Mouse (Mus musculus) megakaryocyte progenitor cell, adult 5-6 weeks (primary cell): Measurements from ENCODE around the gene Mst1r. TPM values are rescaled to one million over a fixed set of nuclear protein-coding genes. Genes with fewer than 3 reads are reported as not detected.

ENCODE experiments used
- ATAC-seq: replicated peaks from 2 replicates; pipeline ENCODE4 v1.8.0; 2016; ENCODE audit warnings: mild to moderate bottlenecking, moderate TSS enrichment, inconsistent platforms; ENCODE audit not compliant: poor library complexity
- total RNA-seq, 2 experiments: library from RNA; stranded (forward) in 1 of 2; stranded (reverse) in 1 of 2; fragments of 157-497, 149-512 nt in 1 of 2; fragments of 200-1000 nt in 1 of 2; gene quantifications; 2 replicates each; pipeline versions ENCODE4 v1.2.3 to v1.2.4; 2015 to 2017

The Mst1r gene
- 0.22 TPM in 1 of 2 replicates, not detected in the other for total RNA-seq (2015)
- 0.07 TPM in 1 of 2 replicates, not detected in the other for total RNA-seq (2017)

DNA sequence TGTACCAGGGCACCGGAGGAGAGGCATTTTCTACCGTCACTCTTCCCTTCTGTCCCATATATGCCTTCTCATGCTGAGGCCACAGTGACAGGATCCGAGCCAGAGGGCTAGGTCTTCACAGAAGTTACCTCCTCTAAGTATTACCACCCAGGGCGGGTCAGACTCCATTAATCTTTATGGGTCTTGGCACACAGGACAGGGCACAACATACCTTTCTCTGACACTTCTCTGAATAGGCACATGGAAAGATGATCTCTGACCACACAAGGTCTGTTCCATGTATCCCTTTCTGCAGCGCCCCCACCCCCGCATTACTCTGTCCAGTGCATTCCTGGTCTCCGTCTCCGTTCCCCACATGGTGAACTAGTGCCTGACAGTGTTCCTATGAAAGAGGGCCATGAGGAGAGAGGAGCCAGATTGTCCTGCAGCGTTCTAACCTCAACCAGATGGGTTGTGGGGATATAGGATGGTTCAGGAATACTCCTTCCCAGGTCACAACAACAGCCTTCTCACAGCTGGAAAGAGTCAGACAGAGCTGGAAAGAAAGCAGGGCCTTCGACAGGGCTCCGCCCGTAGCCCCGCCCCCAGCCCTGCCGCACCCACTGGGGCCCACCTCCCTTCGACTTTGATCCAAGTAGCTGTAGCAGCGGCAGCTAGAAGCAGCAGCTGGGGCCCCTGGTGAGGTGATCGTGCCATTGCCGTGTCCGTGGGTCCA is at the start of gene Mst1r:
Mst1r (plus strand) TSS at position 622 of the 715 bp plus-strand sequence.
- peak; percentile 51 for ATAC-seq

DNA sequence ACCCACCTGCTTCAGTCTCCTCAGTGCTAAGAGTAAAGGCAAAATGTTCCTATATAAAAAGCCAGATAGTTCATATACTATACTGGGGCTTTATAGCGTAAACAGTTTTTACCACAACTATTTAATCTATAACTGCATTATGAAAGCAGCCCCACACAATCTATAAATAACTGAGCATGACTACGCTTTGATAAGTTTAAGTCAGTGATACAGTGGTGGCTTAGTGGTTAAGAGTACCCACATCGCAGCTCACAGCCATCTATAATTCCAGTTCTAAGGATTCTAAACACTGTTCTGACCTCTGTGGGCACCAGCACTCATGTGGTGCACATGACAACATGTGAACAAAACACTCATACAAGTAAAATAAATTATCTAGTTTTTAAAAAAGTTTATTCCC is 48.3 kb upstream of the Mst1r start:
- peak; percentile 95 for ATAC-seq

DNA sequence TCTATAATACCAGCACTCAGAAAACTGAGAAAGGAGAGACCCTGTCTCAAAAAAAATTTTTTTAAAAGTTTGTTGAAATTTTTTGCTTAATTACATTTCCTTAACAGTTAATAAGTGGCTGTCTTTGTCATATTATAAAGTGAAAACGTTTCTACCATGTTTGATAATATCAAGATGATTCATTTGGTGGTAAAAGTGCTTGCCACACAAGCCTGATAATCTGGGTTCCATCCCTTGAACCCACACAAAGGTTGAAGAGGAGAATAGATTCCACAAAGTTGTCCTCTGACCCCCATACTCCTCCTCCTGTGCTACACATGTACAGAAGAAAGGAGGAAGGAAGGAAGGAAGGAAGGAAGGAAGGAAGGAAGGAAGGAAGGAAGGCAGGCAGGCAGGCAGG is 42.2 kb upstream of the Mst1r start:
- ATAC-seq: no peak

DNA sequence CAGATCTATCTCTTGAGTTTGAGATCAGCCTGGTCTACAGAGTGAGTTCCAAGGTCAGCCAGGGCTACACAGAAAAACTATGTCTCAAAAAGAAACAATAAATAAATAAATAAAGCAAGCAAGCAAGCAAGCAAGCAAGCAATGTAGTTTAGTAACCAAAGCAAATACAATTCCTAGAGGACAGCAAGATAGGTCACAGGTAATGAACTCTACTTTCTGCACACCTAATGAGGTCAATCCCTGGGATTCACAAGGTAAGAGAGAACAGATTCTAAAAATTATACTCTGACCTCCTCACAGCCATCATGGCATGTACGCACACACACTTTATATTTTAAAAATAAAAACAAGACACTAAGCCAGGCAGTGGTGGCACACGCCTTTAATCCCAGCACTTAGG is 40.6 kb upstream of the Mst1r start:
- ATAC-seq: no peak

DNA sequence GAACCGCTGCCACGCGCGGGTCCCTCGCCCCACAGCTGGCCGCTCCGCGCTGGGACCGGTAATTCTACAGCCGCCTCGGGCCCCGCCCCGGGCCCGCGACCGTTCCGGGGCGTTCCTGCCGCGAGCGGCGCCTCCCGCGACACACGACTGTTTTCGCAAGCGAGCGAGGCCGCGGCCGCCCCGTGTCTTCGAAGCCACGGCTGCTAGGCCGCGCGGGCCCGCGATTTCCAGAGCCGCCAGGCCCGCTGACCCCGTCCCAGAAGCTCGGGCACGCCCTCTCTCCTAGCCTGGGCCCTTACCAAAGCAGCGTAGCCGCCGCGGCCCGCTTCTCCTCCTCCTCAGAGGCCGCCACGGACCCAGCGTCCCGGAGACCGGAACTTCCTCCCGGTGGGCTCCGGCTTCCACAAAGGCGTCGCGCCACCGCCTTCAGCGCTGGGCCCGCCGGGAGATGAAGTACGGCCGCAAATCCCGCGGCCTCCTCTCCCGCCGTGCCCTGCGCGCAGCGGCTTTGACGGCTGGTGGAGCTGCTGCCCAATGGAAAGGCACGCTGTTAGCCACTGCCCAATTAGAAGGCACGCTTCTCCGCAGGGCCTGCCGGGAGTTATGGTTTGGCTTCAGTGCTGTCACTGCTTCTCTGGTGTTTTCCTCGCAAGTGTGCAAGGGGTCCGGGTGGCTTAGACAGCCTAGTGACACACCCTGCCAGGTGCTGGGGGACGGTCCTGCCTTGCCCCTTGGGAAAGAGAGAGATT is 34.1 kb upstream of the Mst1r start:
- ATAC-seq: peak; percentile 97

DNA sequence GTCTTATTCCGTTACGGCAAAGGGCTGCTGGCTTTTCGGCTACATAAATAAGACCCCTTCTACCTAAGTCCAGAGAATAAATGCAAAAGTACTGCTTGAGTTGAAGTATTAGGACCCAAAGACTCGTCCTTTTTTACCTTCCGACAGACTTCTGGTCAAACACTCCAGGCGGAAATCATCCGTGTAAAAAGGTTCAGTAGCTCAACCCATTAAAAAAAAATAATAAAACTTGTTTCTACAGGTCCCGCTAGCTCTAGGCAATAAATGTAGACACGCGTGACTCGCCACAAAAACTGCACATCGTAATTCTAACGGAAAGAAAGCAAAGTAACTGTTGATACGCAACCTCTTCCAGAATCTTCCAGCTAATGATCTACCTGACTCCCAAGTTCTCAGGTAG is 33.5 kb upstream of the Mst1r start, which contains the start of gene Rbm6:
Rbm6 (minus strand) TSS at position 101 of the 400 bp plus-strand sequence.
- ATAC-seq: no peak

DNA sequence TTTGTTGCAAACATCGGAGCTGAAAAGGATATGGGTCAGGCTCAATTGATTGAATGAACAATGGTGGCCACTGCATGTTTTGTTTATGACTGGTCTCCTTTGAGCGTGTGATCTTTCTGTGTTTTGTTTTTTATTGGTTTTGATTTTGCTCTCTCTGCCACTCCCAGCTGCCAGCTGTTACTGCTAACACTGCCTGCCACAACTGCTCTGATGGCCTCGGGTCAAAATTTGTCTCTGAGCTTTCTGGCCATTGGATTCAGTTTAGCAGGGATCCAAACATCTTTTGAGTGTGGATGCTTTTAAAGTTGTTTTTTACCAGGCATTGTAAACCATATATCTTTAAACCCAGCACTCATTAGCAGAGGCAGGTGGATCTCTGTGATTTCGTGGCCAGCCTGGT is 26.3 kb upstream of the Mst1r start:
- no peak for ATAC-seq

DNA sequence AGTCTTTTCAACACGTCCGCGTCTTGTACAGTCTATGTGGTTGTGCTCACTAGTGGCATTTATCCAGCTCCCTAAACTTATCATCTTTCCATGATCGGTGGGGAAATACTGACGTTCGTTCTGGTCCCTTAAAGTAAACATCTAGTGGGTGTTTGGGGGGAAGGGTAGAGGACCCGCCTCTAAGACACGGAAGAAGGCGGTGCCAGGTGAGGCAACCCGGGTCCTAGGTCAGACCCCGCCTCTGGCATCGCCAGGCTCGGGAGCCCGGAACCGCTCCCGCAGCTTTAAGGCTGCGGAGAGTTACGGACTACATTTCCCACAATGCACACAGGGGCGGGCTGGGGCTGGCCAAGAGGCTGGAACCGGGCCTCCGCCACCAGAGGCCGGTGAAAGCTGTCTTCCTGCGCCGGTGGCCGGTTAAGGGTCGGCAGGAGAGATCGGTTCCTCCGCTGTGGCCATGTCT is 18.8 kb upstream of the Mst1r start, which contains the start of gene Mon1a:
Mon1a (plus strand) TSS at position 348 of the 463 bp plus-strand sequence.
- ATAC-seq: peak; percentile 96

DNA sequence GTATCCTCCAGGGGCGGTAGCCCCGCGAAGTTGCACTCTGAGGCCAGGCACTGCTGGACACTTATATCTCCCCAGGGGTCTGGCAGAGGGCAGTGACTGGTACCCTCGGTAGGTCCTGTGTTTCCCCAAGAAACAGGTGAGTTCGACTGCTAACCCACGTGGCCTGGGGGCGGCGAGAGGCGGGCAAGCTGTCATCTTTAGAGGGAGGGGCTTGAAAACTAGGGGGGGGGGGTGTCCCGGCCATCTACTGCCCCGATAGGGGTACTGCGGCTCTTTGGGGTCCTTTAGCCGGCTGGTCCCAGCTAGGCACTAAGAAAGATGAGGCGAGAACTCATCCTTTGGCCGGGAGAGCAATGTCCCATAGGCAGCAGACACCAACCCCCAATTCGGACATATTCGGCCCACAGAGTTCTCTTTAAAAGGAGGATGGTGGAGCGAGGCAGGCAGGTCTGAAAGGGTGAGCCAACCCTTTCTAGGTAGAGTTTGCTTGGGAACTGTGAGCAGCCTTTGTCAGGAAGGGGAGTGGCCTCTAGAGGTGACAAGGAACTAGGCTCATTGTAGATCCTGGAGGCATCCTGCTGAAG is 18.3 kb upstream of the Mst1r start:
- peak; percentile 46 for ATAC-seq

DNA sequence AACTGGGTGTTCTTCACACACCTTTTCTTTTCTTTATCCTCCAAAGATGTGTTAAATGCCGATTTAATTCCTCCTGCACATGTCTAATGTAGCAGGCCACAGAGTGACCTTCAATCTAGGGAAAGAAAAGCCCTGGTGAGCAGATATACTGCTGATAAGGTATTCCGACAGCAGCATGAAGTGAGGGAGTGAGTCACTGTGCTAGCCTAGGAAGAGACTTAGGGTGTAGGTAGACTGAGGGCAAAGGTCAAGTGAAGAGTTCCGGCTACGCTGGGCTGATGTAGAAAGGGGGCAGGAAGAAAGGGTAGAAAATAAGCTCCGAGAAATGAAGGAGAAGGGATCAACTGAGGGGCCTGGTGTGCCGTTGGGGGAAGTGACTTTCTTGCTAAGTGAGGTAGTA is 16.4 kb upstream of the Mst1r start:
- no peak for ATAC-seq

DNA sequence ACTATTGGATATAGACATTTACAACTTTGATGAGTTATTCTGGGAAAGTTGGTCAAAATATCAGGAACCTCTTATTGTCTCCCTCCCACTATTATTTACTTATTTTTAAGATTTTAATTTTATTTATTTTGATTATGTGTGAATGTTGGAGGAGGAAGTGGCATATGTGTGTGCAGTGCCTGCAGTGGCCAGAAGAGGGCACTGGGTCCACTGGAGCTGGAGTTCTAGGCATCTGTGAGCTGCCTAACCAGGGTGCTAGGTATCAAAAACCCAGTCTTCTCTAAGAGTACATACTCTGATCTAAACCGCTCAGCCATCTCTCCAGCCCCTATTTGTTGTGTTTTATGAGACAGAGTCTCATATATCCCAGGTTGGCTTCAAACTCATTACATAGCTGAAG is 15.7 kb upstream of the Mst1r start:
- peak; percentile 39 for ATAC-seq

DNA sequence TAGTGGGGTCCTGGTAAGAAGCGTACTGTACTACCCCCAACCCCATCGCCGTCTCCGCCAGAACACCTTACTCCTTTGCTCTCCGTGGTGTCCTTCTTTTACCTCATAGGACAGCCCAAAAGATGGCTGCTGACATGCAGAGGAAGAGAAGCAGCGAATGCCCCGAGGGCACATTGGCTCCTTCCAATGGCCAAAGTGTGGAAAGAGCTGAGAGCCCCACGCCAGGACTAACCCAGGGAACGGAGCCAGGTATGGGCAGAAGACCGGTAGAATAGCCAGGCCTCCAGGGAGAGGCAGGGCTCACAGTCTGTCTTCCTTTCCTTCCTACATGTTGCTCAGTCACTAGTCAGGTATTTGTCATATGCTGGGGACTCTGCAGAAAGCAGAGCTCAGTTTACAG is 8.1 kb upstream of the Mst1r start:
- ATAC-seq: no peak

DNA sequence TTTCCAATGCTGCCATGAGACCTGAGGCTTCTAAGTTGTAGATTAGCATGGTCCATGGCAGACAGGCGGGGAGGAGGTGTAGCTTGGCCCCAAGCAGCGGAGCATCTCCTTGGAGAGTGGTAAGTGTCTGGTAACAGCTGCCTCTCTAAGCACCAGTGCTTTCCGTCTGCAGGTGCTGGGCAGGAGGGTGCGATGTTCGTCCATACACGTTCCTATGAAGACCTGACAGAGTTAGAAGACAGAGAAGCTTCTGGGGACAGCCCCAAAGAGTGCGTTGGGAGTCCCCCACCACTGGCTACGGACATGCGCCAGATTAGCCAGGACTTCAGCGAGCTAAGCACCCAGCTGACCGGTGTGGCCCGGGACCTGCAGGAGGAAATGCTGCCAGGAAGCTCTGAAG is 6.8 kb upstream of the Mst1r start:
- no peak for ATAC-seq

DNA sequence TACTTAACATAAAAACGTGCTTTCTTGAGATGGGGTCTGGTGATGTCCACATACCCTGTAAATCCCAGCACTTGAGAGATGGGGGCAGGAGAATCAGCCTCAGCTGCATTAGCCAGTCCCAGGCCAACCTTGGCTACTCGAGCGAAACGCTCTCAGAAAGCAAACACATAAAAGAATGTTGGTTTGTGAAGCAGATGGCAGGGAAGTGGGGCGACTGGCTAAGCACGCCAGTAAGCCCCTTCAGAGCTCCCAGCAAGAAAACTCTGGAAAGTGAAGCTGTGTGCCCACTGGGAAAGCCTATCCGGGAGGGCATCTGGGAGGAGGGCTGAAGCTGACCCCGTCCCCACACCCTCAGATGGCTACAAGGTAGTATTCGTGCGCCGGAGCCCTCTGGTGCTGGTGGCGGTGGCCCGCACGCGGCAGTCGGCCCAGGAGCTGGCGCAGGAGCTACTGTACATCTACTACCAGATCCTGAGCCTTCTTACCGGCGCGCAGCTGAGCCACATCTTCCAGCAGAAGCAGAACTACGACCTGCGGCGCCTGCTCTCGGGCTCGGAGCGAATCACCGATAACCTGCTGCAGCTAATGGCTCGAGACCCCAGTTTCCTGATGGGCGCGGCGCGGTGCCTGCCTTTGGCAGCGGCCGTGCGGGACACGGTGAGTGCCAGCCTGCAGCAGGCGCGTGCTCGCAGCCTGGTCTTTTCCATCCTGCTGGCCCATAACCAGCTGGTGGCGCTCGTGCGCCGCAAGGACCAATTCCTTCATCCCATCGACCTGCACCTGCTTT is 5.6 kb upstream of the Mst1r start:
- ATAC-seq: peak; percentile 78

DNA sequence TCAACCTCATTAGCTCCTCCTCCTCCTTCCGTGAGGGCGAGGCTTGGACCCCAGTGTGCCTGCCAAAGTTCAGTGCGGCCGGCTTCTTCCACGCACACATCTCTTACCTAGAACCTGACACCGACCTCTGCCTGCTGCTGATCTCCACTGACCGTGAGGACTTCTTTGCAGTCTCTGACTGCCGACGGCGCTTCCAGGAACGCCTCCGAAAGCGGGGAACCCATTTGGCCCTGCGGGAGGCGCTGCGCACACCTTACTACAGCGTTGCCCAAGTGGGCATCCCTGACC is 5.1 kb upstream of the Mst1r start:
- no peak for ATAC-seq

DNA sequence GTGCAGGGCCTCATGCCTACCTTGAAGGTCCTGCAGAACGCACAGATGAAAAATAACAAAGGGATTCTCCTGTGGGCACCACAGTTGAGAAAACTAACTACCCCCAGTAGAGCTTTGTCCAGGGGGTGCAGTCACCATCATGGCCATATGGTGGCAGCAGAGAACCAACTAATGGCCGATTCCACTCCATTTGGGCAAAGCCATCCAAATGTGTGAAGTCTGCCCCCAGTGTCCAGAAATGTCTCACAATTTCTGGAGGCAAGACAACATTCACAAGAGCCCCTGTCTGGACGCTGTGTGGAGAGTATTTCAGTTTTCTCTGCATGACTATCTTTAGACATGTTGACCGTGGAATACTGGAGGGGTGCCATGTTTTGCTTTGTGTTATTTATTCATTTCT is 1.9 kb upstream of the Mst1r start:
- ATAC-seq: peak; percentile 90

DNA sequence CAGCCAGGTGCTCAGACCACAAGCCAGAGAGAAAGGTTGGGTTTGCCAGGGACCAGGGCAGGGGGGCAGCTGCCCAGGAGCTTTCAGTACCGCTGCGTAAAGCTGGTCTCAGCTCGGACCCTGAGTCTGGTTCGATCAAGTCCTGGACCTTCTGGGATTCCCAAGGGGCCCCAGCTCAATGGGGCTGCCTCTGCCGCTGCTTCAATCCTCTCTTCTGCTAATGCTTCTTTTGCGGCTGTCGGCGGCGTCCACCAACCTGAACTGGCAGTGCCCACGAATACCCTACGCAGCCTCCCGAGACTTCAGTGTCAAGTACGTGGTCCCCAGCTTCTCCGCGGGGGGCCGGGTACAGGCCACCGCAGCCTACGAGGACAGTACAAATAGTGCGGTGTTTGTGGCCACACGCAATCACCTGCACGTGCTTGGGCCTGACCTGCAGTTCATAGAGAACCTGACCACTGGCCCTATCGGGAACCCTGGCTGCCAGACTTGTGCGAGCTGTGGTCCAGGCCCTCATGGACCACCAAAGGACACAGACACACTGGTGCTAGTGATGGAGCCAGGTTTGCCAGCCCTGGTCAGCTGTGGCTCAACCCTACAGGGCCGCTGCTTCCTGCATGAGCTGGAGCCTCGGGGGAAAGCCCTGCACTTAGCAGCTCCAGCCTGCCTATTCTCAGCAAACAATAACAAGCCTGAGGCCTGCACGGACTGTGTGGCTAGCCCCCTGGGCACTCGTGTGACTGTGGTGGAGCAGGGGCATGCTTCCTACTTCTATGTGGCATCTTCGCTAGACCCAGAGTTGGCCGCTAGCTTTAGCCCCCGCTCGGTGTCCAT is 511 bp downstream of the Mst1r start:
- no peak for ATAC-seq

DNA sequence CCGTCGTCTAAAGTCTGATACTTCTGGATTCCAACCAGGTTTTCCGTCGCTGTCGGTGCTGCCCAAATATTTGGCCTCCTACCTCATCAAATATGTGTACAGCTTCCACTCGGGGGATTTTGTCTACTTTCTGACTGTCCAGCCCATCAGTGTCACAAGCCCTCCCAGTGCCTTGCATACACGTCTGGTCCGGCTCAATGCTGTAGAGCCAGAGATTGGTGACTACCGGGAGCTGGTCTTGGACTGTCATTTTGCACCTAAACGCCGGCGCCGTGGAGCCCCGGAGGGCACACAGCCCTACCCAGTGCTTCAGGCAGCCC is 1.1 kb downstream of the Mst1r start:
- ATAC-seq: no peak

DNA sequence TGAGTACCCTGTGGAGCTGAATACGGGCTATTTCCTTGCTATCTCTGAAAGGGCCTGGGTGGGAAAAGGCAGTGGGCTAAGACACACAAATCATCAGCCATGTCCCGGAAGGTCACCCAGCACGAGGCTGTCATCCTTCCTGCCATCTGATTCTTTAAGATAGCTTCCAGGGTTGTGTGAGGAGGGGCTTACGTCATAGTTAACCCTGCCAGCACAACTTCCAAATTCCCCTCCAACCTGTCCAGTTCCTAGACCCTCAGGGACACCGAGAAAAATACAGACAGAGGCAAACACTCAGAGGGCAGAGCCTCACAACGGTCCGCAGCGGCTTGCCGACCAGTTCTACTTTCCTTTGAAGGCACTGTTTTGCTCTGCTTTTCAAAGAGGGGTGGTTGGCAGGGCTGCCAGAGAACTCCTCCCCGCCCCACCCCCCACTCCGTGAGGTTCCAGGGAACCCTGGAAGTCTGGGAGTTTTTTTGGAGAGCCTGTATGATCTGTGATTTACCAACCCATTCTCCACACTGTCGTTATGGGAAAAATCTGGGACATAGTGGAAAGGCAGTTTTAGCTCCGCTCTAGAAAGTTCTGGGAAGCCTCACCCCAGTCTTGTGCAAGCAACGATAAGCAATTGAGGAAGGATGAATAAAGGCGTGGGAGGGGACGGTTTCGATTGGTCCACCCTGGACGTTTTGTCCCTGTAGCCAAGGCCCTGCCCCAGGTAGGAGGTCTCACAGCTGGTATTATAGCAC is 1.9 kb downstream of the Mst1r start:
- peak; percentile 36; the same call in 1 of the 2 replicates for ATAC-seq
